Mouse (Mus musculus): ENCODE results near the gene Lrrc55. TPM values are rescaled to one million over a fixed set of nuclear protein-coding genes. Genes with fewer than 3 reads are reported as not detected.

Gene Lrrc55
- total and polyA plus RNA-seq, 3 experiments = not detected

DNA sequence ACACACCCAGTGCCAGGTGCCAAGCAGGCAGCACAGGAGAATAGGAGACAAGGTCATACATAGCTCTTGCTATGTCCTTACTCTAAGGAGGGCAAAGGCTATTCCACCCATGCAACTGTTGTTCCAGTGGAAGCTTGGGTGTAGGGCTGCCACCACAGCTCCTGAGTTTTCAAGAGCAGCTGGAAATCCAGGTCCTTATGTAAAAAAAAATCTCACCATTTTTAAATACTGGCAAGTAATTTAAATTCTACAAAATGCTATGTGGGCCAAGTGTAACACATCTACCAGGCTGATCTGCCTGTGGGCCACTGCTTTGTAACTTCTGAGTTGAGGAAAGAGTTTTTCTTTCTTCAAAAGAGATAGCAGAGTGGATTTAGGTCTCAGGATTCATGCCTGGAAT lies 19.6 kb upstream of the Lrrc55 start:
- no peak for TF ChIP-seq UBTF (IDR thresholded peaks at IDR 0.05; ENCODE audit: borderline replicate concordance, insufficient read depth, low read depth, low read length)
- TF ChIP-seq TAL1 (IDR thresholded peaks at IDR 0.05; ENCODE audit: low read length) = no peak
- TF ChIP-seq ZNF384 (IDR thresholded peaks at IDR 0.05; ENCODE audit: low read depth, low read length) = no peak
- Histone ChIP-seq H3K4me1 (ENCODE audit: control insufficient read depth in 1 of 2, insufficient read depth in 2 of 2, low read length in 2 of 2) (no peaks in the 10 kb centered on the region), H3K27ac (ENCODE audit: control insufficient read depth, low read depth, low read length) (no peak overlapping the region), H3K79me2 (ENCODE audit: control insufficient read depth, insufficient read depth, low read length, poor library complexity) (no peaks in the 10 kb centered on the region), H3K36me3 (ENCODE audit: control insufficient read depth in 1 of 2, insufficient read depth in 2 of 2, low read length in 2 of 2) (no peaks in the 10 kb centered on the region), H3K4me3 (ENCODE audit: control insufficient read depth in 1 of 2, insufficient read depth in 1 of 2, low read depth in 2 of 2, low read length in 2 of 2) (no peak overlapping the region), H3K9me3 (replicated peaks; ENCODE audit: insufficient read depth, low read length) (no peaks in the 10 kb centered on the region), H3K27me3 (ENCODE audit: control insufficient read depth in 1 of 2, insufficient read depth in 2 of 2, low read length in 2 of 2) (peaks cover 0 to 3% of the 10 kb centered on the region in 2 experiments; a peak in 3 of 4 replicates), H3K9ac (ENCODE audit: control insufficient read depth, low read depth, low read length, poor library complexity, severe bottlenecking) (no peak overlapping the region)
- DNase-seq (ENCODE audit: low read depth, low spot score) = no peak

DNA sequence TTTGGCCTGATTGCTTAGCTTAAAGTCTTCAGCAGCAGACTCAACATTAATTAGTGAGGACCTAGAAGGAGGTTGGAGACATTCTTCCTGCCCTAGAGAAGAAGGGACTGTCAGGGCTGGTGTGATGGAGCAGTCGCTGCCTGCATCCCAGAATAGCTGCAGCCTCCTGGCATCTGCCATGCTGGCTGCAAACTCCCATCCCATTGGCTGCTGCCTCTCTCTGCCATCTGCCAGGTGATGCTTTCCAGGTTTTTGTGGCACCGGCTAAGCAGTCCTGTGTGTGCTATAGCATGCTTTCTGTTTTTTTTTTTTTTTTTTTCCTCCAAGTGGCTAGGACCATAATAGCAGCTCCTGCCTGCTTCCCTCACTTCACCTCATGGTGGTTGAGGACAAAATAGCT lies 16.7 kb upstream of the Lrrc55 start:
- Histone ChIP-seq H3K4me1 (ENCODE audit: control insufficient read depth in 1 of 2, insufficient read depth in 2 of 2, low read length in 2 of 2) (no peaks in the 10 kb centered on the region), H3K79me2 (ENCODE audit: control insufficient read depth, insufficient read depth, low read length, poor library complexity) (no peaks in the 10 kb centered on the region)
- TF ChIP-seq POLR2A (IDR thresholded peaks at IDR 0.05; ENCODE audit: control insufficient read depth in 1 of 2, insufficient read depth in 1 of 2, low read depth in 1 of 2, low read length in 2 of 2, poor library complexity in 1 of 2) = no peak
- TF ChIP-seq POLR2AphosphoS2 (IDR thresholded peaks at IDR 0.05; ENCODE audit: low read length) = no peak
- TF ChIP-seq UBTF (IDR thresholded peaks at IDR 0.05; ENCODE audit: borderline replicate concordance, insufficient read depth, low read depth, low read length) = no peak
- TF ChIP-seq MAZ (IDR thresholded peaks at IDR 0.05; ENCODE audit: low read depth, low read length) = no peak
- TF ChIP-seq NELFE (IDR thresholded peaks at IDR 0.05; ENCODE audit: low read depth, low read length) = no peak
- TF ChIP-seq E2F4 (IDR thresholded peaks at IDR 0.05; ENCODE audit: borderline replicate concordance, low read depth, low read length) = no peak
- TF ChIP-seq RCOR1 (IDR thresholded peaks at IDR 0.05; ENCODE audit: low read depth, low read length) = no peak
- no peak for TF ChIP-seq TAL1 (IDR thresholded peaks at IDR 0.05; ENCODE audit: low read length)
- no peak for TF ChIP-seq ZMIZ1 (IDR thresholded peaks at IDR 0.05; ENCODE audit: low read depth, low read length)
- TF ChIP-seq ETS1 (IDR thresholded peaks at IDR 0.05; ENCODE audit: low read depth, low read length) = no peak
- no peak for TF ChIP-seq POLR2AphosphoS5 (IDR thresholded peaks at IDR 0.05; ENCODE audit: borderline replicate concordance, low read depth, low read length)
- TF ChIP-seq GABPA (IDR thresholded peaks at IDR 0.05; ENCODE audit: low read depth, low read length) = no peak
- TF ChIP-seq SIN3A (IDR thresholded peaks at IDR 0.05; ENCODE audit: low read length) = no peak

DNA sequence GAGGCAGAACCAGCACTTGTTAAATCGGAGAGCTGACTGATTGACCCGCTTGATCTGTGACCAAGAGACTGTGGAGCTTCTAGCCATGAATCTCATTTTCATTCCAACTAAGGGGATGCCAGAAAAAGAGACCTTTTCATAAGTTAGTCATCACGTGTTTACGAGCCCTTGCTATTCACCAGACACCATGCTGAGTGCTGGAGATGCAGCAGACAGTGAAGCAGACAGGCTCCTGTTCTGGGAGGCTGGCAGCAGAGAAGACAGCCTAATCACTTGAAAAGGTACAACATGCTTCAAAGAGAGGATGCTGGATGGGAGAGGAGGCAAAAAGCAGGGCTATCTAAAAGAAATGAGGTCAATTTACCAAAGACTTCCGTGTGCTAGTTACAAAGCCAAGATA lies 12.3 kb upstream of the Lrrc55 start:
- no peak overlapping the region for H3K4me3 ChIP-seq (ENCODE audit: control insufficient read depth in 1 of 2, insufficient read depth in 1 of 2, low read depth in 2 of 2, low read length in 2 of 2)
- no peak overlapping the region for H3K27ac ChIP-seq (ENCODE audit: control insufficient read depth, low read depth, low read length)
- peaks cover 0 to 4% of the 10 kb centered on the region in 2 experiments; a peak in 2 of 4 replicates for H3K27me3 ChIP-seq (ENCODE audit: control insufficient read depth in 1 of 2, insufficient read depth in 2 of 2, low read length in 2 of 2)
- DNase-seq (ENCODE audit: low read depth, low spot score) = no peak
- H3K9ac ChIP-seq (ENCODE audit: control insufficient read depth, low read depth, low read length, poor library complexity, severe bottlenecking) = no peak overlapping the region
- H3K4me1 ChIP-seq (ENCODE audit: control insufficient read depth in 1 of 2, insufficient read depth in 2 of 2, low read length in 2 of 2) = no peaks in the 10 kb centered on the region
- H3K36me3 ChIP-seq (ENCODE audit: control insufficient read depth in 1 of 2, insufficient read depth in 2 of 2, low read length in 2 of 2) = no peaks in the 10 kb centered on the region
- H3K79me2 ChIP-seq (ENCODE audit: control insufficient read depth, insufficient read depth, low read length, poor library complexity) = no peaks in the 10 kb centered on the region
- no peak for TF ChIP-seq MYC (IDR thresholded peaks at IDR 0.05; ENCODE audit: low read depth, low read length)
- TF ChIP-seq ELF1 (IDR thresholded peaks at IDR 0.05; ENCODE audit: low read depth, low read length) = no peak
- no peak for TF ChIP-seq USF2 (IDR thresholded peaks at IDR 0.05; ENCODE audit: borderline replicate concordance in 1 of 2, insufficient read depth in 1 of 2, low read depth in 1 of 2, low read length in 2 of 2)
- TF ChIP-seq POLR2AphosphoS5 (IDR thresholded peaks at IDR 0.05; ENCODE audit: borderline replicate concordance, low read depth, low read length) = no peak
- no peak for TF ChIP-seq SMC3 (IDR thresholded peaks at IDR 0.05; ENCODE audit: low read depth, low read length)
- no peak for TF ChIP-seq E2F4 (IDR thresholded peaks at IDR 0.05; ENCODE audit: borderline replicate concordance, low read depth, low read length)
- no peaks in the 10 kb centered on the region for H3K9me3 ChIP-seq (replicated peaks; ENCODE audit: insufficient read depth, low read length)

More for the DNA sequence above, 16.7 kb upstream of the Lrrc55 start:
- Histone ChIP-seq H3K4me3 (ENCODE audit: control insufficient read depth in 1 of 2, insufficient read depth in 1 of 2, low read depth in 2 of 2, low read length in 2 of 2) (no peak overlapping the region), H3K27me3 (ENCODE audit: control insufficient read depth in 1 of 2, insufficient read depth in 2 of 2, low read length in 2 of 2) (peaks cover 0 to 3% of the 10 kb centered on the region in 2 experiments; a peak in 3 of 4 replicates), H3K36me3 (ENCODE audit: control insufficient read depth in 1 of 2, insufficient read depth in 2 of 2, low read length in 2 of 2) (no peaks in the 10 kb centered on the region), H3K9me3 (replicated peaks; ENCODE audit: insufficient read depth, low read length) (no peaks in the 10 kb centered on the region), H3K9ac (ENCODE audit: control insufficient read depth, low read depth, low read length, poor library complexity, severe bottlenecking) (no peak overlapping the region), H3K27ac (ENCODE audit: control insufficient read depth, low read depth, low read length) (no peak overlapping the region)
- no peak for DNase-seq (ENCODE audit: low read depth, low spot score)
